Mouse (Mus musculus) cerebellum, adult (tissue): ENCODE results near the gene Actl6b.

Experiments
- ATAC-seq: cut with Nextera tagmentation; 2 replicates; pipeline ENCODE4 v1.9.2; 2017; ENCODE audit warnings: mild to moderate bottlenecking, moderate library complexity, mixed read lengths; ENCODE audit not compliant: insufficient number of reproducible peaks, low FRiP score, low TSS enrichment

Actl6b gene

DNA sequence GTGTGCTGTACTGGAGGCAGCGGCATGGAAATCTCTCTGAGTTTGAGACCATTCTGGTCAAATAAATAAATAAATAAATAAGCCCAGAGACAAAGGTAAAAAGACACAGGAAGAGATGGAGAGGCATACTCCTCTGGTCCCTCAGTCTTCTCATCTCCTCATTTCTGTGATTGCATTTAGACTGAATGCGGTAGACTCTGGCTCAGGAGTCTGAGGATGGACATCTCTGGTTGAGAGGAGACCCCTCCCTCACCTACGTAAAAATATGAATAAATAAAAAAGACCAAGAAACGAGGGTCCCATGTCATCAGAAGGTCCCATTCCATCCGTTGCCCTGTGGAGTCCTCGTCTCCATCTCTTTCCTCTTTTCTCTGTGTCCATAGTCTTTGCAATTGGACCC lies 317 bp upstream of the Actl6b start:
- 0 out of 2 replicates have a peak, but pooled peaks have one; percentile 12 for ATAC-seq

GRCm38 (mm10) chr5:137553898-137554297 lies 581 bp downstream of the Actl6b start:
- 0 out of 2 replicates have a peak, but pooled peaks have one; percentile 49 for ATAC-seq

- no peak for ATAC-seq
Measured at GRCm38 (mm10) chr5:137561556-137561955, 8.2 kb downstream of the Actl6b start.

DNA sequence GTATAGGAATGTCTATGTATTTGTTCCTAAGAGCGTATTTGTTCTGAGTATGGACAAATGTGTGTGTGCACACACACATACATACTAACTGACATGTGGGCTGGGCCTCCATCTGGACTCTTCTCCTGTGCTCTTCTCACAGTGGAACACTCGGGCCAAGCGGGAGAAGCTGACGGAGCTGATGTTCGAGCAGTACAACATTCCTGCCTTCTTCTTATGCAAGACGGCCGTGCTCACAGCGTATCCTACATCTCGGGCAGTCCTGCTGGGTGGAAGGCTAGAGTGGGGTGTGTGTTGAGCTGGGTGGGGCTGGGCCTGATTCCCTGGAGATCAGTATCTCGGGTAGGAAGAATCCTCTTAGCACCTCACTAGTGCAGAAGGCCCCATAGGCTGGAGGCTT lies 9.6 kb downstream of the Actl6b start:
- ATAC-seq, result no peak

- no peak for ATAC-seq
Measured at GRCm38 (mm10) chr5:137565744-137566143, 12.4 kb downstream of the Actl6b start.

- ATAC-seq, result no peak
Measured at GRCm38 (mm10) chr5:137566416-137566815, 13.1 kb downstream of the Actl6b start.

GRCm38 (mm10) chr5:137568223-137568798 lies 15.0 kb downstream of the Actl6b start:
- ATAC-seq, result no peak

DNA sequence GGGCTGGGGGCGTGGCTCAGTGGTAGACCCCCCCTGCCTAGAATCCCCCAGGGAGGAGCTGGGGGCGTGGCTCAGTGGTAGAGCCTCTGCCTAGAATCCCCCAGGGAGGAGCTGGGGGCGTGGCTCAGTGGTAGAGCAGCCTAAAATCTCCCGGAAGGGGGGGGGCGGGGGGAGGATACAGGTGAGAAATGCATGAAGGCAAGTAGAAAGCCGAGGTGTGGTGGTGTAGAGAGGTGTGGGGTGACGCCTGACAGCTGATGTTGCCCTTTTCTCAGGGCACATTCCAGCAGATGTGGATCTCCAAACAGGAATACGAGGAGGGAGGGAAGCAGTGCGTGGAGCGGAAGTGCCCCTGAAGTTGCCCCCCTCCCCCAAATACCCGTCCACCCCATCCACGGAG lies 15.7 kb downstream of the Actl6b start:
- ATAC-seq, result no peak

DNA sequence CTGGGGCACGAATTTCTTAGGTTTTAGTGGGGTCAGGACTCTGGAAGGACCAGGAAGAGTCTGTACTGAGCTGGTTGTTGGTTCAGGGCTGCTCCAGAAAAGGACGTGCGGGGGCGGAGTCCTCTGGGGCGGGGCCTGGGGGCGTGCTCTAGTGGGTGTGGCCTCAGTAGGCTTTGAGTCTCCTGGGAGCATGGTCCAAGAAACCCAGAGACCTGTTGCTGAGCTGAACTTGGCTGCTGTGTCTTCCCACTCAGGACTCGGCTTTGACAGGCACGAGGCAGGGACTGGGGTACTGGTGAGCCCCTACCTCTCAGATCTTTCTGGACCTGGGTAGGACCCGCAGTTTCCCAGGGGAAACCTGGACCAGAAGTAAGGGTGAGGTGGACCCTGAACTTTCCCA lies 16.3 kb downstream of the Actl6b start, which contains the start of gene Tfr2:
TSS of gene Tfr2 (plus strand) at position 176 of the 400 bp plus-strand sequence.
- ATAC-seq, result no peak

- no peak for ATAC-seq
Measured at GRCm38 (mm10) chr5:137570181-137570580, 16.9 kb downstream of the Actl6b start.

- ATAC-seq, result no peak
Measured at GRCm38 (mm10) chr5:137570691-137571586, 17.6 kb downstream of the Actl6b start.

DNA sequence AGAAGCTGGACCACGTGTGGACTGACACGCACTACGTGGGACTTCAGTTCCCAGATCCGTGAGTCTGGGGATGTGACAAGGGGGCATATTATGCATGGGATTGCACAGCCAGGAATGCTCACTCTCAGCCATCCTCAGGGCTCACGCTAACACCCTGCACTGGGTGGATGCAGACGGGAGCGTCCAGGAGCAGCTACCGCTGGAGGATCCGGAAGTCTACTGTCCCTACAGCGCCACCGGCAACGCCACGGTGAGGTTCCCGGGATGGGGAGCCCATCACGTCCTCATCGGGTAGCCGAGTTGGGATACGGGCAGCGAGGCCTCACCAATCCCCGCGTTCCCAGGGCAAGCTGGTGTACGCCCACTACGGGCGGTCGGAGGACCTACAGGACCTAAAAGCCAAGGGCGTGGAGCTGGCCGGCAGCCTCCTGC lies 21.2 kb downstream of the Actl6b start:
- peak; percentile 86; the same call in 1 of the 2 replicates for ATAC-seq

GRCm38 (mm10) chr5:137580246-137580645 lies 26.9 kb downstream of the Actl6b start:
- no peak for ATAC-seq

DNA sequence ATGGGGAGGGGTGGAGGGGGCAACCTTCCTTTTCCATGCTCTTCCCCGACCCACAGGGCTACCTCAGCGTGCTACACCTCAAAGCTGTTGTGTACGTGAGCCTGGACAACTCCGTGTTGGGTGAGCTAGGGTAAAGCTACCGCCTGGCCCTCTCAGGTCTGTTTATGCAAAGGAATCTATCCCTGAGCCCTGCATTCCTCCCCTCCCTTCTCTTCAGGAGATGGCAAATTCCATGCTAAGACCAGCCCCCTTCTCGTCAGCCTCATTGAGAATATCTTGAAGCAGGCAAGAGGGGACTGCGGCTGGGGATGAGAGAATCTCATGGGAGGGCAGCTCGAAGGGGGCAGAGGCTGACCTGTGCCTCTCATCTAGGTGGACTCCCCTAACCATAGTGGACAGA lies 29.4 kb downstream of the Actl6b start:
- no peak for ATAC-seq

DNA sequence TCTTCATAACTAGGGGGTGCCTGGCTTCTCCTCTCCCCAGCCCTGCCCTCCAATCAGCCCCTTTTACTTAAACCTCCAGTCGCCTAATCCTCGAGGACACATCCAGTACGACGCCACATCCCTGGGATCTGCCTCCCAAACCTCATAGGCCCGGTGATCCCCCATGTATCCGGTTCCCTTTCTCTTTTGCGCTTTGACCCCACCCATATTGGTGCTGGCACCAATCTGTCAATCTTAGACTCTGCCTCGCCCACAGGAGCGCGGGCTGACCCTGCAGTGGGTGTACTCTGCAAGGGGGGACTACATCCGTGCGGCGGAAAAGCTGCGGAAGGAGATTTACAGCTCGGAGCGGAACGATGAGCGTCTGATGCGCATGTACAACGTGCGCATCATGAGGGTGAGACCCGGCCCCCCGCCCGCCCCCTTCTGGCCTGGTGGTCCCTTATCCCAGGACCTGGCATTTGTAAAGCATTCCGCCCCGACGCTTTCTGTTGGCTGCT lies 30.4 kb downstream of the Actl6b start:
- ATAC-seq, result no peak

DNA sequence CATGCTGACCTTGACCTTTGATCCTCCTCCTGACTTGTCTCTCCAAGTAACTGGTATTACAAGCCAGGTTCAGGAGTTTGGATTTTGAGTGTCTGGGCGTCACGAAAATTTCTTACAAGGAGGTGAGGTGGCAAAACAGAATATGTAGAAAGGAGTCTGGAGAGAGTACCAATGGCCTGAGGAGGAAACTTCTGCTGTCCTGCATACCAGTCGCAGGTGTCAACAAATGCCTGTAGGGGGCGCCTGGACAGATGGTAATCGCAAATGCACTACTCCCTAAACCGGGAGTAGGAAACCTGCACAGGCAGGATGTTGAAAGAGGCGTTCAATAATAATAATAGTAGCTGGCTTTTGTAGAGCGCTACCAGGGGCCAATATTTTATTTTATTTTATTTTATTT lies 31.7 kb downstream of the Actl6b start:
- ATAC-seq, result no peak

GRCm38 (mm10) chr5:137590507-137590906 lies 37.2 kb downstream of the Actl6b start:
- no peak for ATAC-seq

DNA sequence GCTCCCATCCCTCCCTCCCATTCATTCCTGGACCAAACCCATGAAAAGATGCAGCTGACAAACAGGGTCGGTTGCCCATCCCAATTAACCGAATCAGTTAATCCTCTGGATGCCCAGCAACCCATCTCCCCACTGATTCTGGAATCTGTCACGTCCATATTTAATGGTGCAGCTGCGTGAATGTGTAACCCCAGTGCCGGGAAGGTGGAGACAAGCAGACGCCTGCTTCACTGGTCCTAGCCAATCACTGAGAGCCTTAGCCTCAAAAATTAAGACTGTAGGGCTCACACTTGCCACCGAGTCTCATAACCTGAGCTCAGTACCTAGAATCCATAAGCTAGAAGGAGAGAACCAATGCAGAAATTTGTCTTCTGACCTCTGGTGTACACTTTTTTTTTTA lies 42.6 kb downstream of the Actl6b start:
- ATAC-seq, result no peak

GRCm38 (mm10) chr5:137596601-137597261 lies 43.4 kb downstream of the Actl6b start:
- ATAC-seq, result no peak

DNA sequence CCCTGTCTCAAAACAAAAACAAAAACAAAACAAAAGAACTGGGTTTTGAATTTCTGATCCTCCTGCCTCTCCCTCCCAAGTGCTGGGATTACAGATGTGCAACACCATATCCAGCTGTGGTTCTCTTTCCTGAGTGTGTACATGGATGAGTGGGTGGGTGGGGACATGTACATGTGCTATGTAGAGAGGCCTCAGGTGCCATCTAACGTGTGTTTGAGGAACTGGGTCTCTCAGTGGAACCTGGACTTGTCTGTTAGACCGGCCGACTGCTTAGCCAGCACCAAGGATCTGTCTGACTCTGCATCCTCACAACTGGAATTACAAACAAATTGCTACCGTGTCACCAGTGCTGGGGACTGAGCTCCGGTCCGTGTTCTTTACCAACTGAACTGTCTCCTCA lies 44.3 kb downstream of the Actl6b start:
- ATAC-seq, result no peak
